Mouse (Mus musculus): ENCODE results near the gene Rasa2. TPM values are rescaled to one million over a fixed set of nuclear protein-coding genes. Genes with fewer than 3 reads are reported as not detected.
A peak's percentile ranks its signal among the peaks of the same experiment; 100 is the strongest.
"Not testable (repeated sequence)": the region's sequence is repeated elsewhere in the genome, so short reads cannot be mapped to it uniquely, and the experiment has no call there.

Rasa2 gene
- total RNA-seq, 2 experiments from 2014 or later = 40.5 to 43.9 TPM

- TF ChIP-seq CTCF (IDR thresholded peaks at IDR 0.05) = no peak
- peak in 1 of 2 experiments; percentile 25 for DNase-seq (ENCODE audit: extremely low spot score in 1 of 2, low spot score in 2 of 2)
- Histone ChIP-seq H3K4me3 (no peak overlapping the region), H3K27ac (no peak overlapping the region; the same call in 1 of the 2 replicates)
- intact Hi-C loops (cut with DNase I) = no loop called here
Measured at GRCm38 (mm10) chr9:96660510-96661244, 29.3 kb upstream of the Rasa2 start.

- peak overlapping the region; percentile 61; the same call in 1 of the 2 replicates for H3K27ac ChIP-seq
- intact Hi-C loops (cut with DNase I) = no loop called here
- no peak for TF ChIP-seq CTCF (IDR thresholded peaks at IDR 0.05)
Measured at GRCm38 (mm10) chr9:96659801-96660200, 28.4 kb upstream of the Rasa2 start.

GRCm38 (mm10) chr9:96653538-96653937, 22.1 kb upstream of the Rasa2 start:
- no peak for TF ChIP-seq CTCF (IDR thresholded peaks at IDR 0.05)
- no peak for DNase-seq (ENCODE audit: extremely low spot score in 1 of 2, low spot score in 2 of 2)
- no peak overlapping the region for H3K4me3 ChIP-seq
- intact Hi-C loops (cut with DNase I) = no loop called here
- no peak overlapping the region for H3K27ac ChIP-seq

More at GRCm38 (mm10) chr9:96659801-96660200, 28.4 kb upstream of the Rasa2 start:
- no peak overlapping the region for H3K4me3 ChIP-seq
- no peak for DNase-seq (ENCODE audit: extremely low spot score in 1 of 2, low spot score in 2 of 2)

GRCm38 (mm10) chr9:96652763-96653162, 21.3 kb upstream of the Rasa2 start:
- no peak for DNase-seq (ENCODE audit: extremely low spot score in 1 of 2, low spot score in 2 of 2)
- TF ChIP-seq CTCF (IDR thresholded peaks at IDR 0.05) = peak; percentile 57
- Histone ChIP-seq H3K27ac (no peak overlapping the region), H3K4me3 (no peak overlapping the region)
- intact Hi-C loops (cut with DNase I) = loop anchor here (1.0 kb wide), 1 partner anchor 78 kb away; no protein-coding TSS in a partner anchor

DNA sequence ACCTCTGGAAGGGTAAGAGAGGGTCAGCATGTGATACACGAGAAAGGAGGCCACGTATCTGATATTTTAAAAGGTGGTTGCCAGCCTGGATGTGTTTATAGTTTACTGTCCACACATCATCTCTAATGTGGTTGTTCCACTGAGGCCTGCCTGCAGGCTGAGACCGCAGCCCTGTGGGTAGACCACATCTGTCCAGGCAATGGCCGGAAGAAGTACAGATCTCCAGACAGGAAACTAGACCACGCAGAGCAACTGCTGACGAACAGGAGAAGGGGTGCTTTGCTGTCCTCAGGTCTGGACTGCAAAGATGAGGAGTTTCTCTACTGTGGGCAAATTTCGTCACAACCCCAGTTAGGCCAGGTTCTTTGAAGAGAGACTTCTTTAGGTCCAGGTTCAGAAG, 19.4 kb upstream of the Rasa2 start:
- Histone ChIP-seq H3K27ac (no peak overlapping the region), H3K4me3 (no peak overlapping the region)
- no peak for TF ChIP-seq CTCF (IDR thresholded peaks at IDR 0.05)
- DNase-seq (ENCODE audit: extremely low spot score in 1 of 2, low spot score in 2 of 2) = no peak
- intact Hi-C loops (cut with DNase I) = loop anchor here (2.0 kb wide), 1 partner anchor 20 kb away; the partner anchor contains the start of gene Rasa2

- no peak overlapping the region for H3K4me3 ChIP-seq
- intact Hi-C loops (cut with DNase I) = loop anchor here (2.0 to 10.0 kb wide), 2 partner anchors 19 to 285 kb away; partner anchors contain the start of genes Atp1b3 and Rasa2
- DNase-seq (ENCODE audit: extremely low spot score in 1 of 2, low spot score in 2 of 2) = peak; percentile 57 to 62
- TF ChIP-seq CTCF (IDR thresholded peaks at IDR 0.05) = no peak
- peak overlapping the region; percentile 78 for H3K27ac ChIP-seq
Measured at GRCm38 (mm10) chr9:96649924-96650323, 18.5 kb upstream of the Rasa2 start.

GRCm38 (mm10) chr9:96649362-96649761, 17.9 kb upstream of the Rasa2 start:
- intact Hi-C loops (cut with DNase I) = loop anchor here (10.0 kb wide), 1 partner anchor 285 kb away; the partner anchor contains the start of gene Atp1b3
- no peak for TF ChIP-seq CTCF (IDR thresholded peaks at IDR 0.05)

DNA sequence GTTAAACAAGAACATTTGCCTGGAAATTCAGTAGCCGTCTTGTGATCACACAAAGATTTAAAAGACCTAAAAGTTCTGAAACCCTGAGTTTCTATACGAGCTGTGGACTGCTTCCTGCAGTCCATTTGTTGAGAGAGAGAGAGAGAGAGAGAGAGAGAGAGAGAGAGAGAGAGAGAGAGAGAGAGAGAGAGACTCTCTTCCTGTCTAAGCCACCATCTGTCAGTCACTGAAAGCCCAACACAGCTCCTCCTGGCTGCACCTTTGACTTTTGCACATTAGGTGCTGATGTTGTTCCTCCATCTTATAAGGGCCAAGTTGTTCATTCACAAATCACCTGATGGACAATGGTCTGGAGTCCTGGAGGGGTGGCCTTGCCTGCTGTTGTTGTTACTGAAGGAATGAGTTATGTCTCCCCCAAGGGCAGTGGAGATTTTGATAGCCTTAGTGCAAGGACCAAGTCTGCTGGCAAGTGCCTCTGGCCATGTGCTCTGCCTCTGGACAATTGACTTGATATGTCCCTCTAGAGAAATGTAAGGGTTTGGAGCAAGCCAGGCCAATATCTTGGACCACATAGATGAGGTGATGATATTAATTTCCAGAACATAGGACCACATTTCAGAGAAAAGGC, 15.4 kb upstream of the Rasa2 start:
- intact Hi-C loops (cut with DNase I) = loop anchor here (10.0 kb wide), 1 partner anchor 282 kb away; the partner anchor contains the start of gene Atp1b3
- no peak for TF ChIP-seq CTCF (IDR thresholded peaks at IDR 0.05)
- DNase-seq (ENCODE audit: extremely low spot score in 1 of 2, low spot score in 2 of 2) = no peak

More at GRCm38 (mm10) chr9:96649362-96649761, 17.9 kb upstream of the Rasa2 start:
- H3K4me3 ChIP-seq = no peak overlapping the region
- peak in 1 of 2 experiments; percentile 35 for DNase-seq (ENCODE audit: extremely low spot score in 1 of 2, low spot score in 2 of 2)
- peak overlapping the region; percentile 78 for H3K27ac ChIP-seq

GRCm38 (mm10) chr9:96644840-96645239, 13.4 kb upstream of the Rasa2 start:
- DNase-seq (ENCODE audit: extremely low spot score in 1 of 2, low spot score in 2 of 2) = no peak
- TF ChIP-seq CTCF (IDR thresholded peaks at IDR 0.05) = no peak
- intact Hi-C loops (cut with DNase I) = loop anchor here (10.0 kb wide), 1 partner anchor 280 kb away; the partner anchor contains the start of gene Atp1b3
- no peak overlapping the region for H3K27ac ChIP-seq
- H3K4me3 ChIP-seq = no peak overlapping the region

More for the DNA sequence above, 15.4 kb upstream of the Rasa2 start:
- Histone ChIP-seq H3K27ac (no peak overlapping the region), H3K4me3 (no peak overlapping the region)

DNA sequence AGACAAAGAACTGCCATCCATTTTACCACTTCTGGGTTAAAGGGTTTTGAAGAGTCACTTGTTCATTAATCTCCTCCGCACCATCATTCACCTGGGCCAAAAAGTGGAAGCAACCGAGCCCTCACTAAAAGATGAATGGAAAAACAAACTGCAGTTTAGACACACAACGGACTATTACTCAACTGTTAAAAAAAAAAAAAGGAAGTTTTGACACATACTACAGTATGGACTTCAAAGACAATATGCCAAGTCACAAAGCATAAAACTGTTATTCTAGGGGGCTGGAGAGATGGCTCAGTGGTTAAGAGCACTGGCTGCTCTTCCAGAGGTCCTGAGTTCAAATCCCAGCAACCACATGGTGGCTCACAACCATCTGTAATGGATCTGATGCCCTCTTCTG, 12.6 kb upstream of the Rasa2 start:
- DNase-seq (ENCODE audit: extremely low spot score in 1 of 2, low spot score in 2 of 2); H3K27ac ChIP-seq; H3K4me3 ChIP-seq: not testable (repeated sequence)
- intact Hi-C loops (cut with DNase I) = loop anchor here (10.0 kb wide), 1 partner anchor 279 kb away; the partner anchor contains the start of gene Atp1b3

- no peak for DNase-seq (ENCODE audit: extremely low spot score in 1 of 2, low spot score in 2 of 2)
- TF ChIP-seq CTCF (IDR thresholded peaks at IDR 0.05) = no peak
- Histone ChIP-seq H3K27ac (no peak overlapping the region), H3K4me3 (no peak overlapping the region)
- intact Hi-C loops (cut with DNase I) = no loop called here
Measured at GRCm38 (mm10) chr9:96639451-96639850, 8.0 kb upstream of the Rasa2 start.

DNA sequence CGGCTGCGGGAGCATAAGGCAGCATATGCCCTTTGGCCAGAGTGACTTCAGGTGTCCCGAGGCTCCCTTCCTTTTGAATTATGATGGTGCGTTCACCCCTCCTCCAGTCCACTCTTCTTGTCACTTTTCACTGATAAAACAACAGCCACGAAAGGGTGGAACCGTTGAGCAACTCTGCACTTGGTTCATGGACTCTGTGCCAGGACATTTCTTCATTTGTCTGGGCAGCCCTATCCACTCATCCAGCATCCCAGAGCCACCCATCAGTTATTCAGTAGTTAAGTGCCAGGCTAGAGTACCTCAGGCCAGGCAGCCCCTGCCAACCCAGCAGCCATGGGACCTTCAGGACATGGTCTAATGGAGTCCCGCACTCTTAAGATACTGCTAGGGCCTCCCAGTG, 7.1 kb upstream of the Rasa2 start:
- no peak overlapping the region for H3K27ac ChIP-seq
- no peak for DNase-seq (ENCODE audit: extremely low spot score in 1 of 2, low spot score in 2 of 2)
- intact Hi-C loops (cut with DNase I) = no loop called here
- H3K4me3 ChIP-seq = no peak overlapping the region
- no peak for TF ChIP-seq CTCF (IDR thresholded peaks at IDR 0.05)

All from left cerebral cortex, adult 2 months (tissue).